Mouse (Mus musculus) heart, adult 2 months (tissue): ENCODE measurements at regions not wholly inside any gene's neighbourhood (a gene's known extent, or its start where the extent isn't known, plus 50 kb on each side); places are given as distances from the start of the nearest gene placed in this dataset.

Source experiments
- EP300 ChIP-seq: fragments of 200-500 bp; IDR thresholded peaks from 2 replicates; pipeline ENCODE4 v1.6.1; 2011; ENCODE audit warnings: low read depth, low read length, control low read depth; ENCODE audit not compliant: insufficient read depth
- POLR2A ChIP-seq: fragments of 200-500 bp; IDR thresholded peaks from 2 replicates; pipeline ENCODE4 v1.6.1; 2011; ENCODE audit warnings: mild to moderate bottlenecking, low read depth, low read length, control low read depth; ENCODE audit not compliant: insufficient read depth

DNA sequence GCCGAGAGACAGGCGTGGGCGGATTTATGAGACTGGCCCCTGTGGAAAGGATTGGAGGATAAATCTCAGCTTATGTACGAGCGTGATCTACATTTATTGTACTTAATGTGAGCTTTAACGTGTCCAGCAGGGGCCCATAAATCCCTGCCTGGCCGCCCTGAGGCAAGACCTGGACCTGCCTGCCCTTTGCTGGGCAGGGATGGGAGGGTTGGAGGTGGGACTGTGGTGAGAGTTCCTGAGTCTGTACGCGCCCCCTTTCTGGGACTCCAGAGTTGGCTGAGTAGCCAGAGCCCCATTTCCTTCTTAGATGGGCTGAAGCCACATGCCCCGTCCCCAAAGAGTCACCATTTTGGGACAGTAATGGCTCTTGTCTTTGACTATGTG, 69.7 kb upstream of the Zbtb40 start:
- TF ChIP-seq POLR2A (no peak), EP300 (no peak)
